Mouse (Mus musculus): ENCODE results near the gene Crabp2.

Gene Crabp2

GRCm38 (mm10) chr3:87959371-87959770 is 10.9 kb downstream of the Crabp2 start:
- DNase-seq: no peak

GRCm38 (mm10) chr3:87960191-87960585 is 11.7 kb downstream of the Crabp2 start:
- no peak for DNase-seq

- DNase-seq: peak; percentile 33 to 56
Observed at GRCm38 (mm10) chr3:87960586-87961191, 12.2 kb downstream of the Crabp2 start.

- peak in 1 of 2 experiments; percentile 48 for DNase-seq
Observed at GRCm38 (mm10) chr3:87970184-87970938, 21.9 kb downstream of the Crabp2 start.

- DNase-seq: peak in 1 of 2 experiments; percentile 13
Observed at GRCm38 (mm10) chr3:87970939-87971488, 22.5 kb downstream of the Crabp2 start, which contains the start of gene Nes. Nes (plus strand) TSS chr3:87971078.

- DNase-seq: no peak
Observed at GRCm38 (mm10) chr3:87971489-87972202, 23.2 kb downstream of the Crabp2 start.

- no peak for DNase-seq
Observed at GRCm38 (mm10) chr3:87972203-87972664, 23.8 kb downstream of the Crabp2 start.

- no peak for DNase-seq
Observed at GRCm38 (mm10) chr3:87972776-87973175, 24.3 kb downstream of the Crabp2 start.

GRCm38 (mm10) chr3:87973593-87974380 is 25.3 kb downstream of the Crabp2 start:
- no peak for DNase-seq

GRCm38 (mm10) chr3:87974381-87974987 is 26.0 kb downstream of the Crabp2 start:
- DNase-seq: no peak

- no peak for DNase-seq
Observed at GRCm38 (mm10) chr3:87979493-87979892, 31.0 kb downstream of the Crabp2 start.

- DNase-seq: no peak
Observed at GRCm38 (mm10) chr3:87980085-87980484, 31.6 kb downstream of the Crabp2 start.

GRCm38 (mm10) chr3:87980728-87981127 is 32.3 kb downstream of the Crabp2 start:
- DNase-seq: no peak

GRCm38 (mm10) chr3:87981214-87981760 is 32.8 kb downstream of the Crabp2 start:
- no peak for DNase-seq

- no peak for DNase-seq
Observed at GRCm38 (mm10) chr3:87981894-87982835, 33.7 kb downstream of the Crabp2 start.

GRCm38 (mm10) chr3:87982836-87983601 is 34.6 kb downstream of the Crabp2 start:
- no peak for DNase-seq

GRCm38 (mm10) chr3:87983627-87984026 is 35.2 kb downstream of the Crabp2 start:
- DNase-seq: no peak

- no peak for DNase-seq
Observed at GRCm38 (mm10) chr3:87984094-87984493, 35.6 kb downstream of the Crabp2 start.

- DNase-seq: no peak
Observed at GRCm38 (mm10) chr3:87985505-87986320, 37.2 kb downstream of the Crabp2 start.
